Mouse (Mus musculus) liver, adult 2 months (tissue): ENCODE data around the gene Dmrta2. TPM values are rescaled to one million over a fixed set of nuclear protein-coding genes. Genes with fewer than 3 reads are reported as not detected.

Source experiments
- DNase-seq: peaks from one replicate; pipeline ENCODE4 v3.0.0-alpha.2; 2011; ENCODE audit warnings: low read depth, low spot score; ENCODE audit errors: extremely low read depth
- H3K27ac ChIP-seq: fragments of 200-500 bp; replicated peaks from 2 replicates; pipeline ENCODE4 v1.5.1; 2012; ENCODE audit warnings: low read depth, mild to moderate bottlenecking, control low read depth, inconsistent platforms, low read length; ENCODE audit not compliant: insufficient read depth
- H3K27me3 ChIP-seq: fragments of 200-500 bp; 2 replicates; pipeline ENCODE4 v1.6.1; 2012; ENCODE audit warnings: mild to moderate bottlenecking, moderate library complexity, low read length, inconsistent platforms; ENCODE audit not compliant: control insufficient read depth, insufficient read depth
- H3K36me3 ChIP-seq: fragments of 200-500 bp; 2 replicates; pipeline ENCODE4 v1.6.1; 2012; ENCODE audit warnings: low read length, inconsistent platforms; ENCODE audit not compliant: control insufficient read depth, insufficient read depth
- H3K4me1 ChIP-seq: fragments of 200-500 bp; 2 replicates; pipeline ENCODE4 v1.6.1; 2011; ENCODE audit warnings: low read length; ENCODE audit not compliant: control insufficient read depth, insufficient read depth
- H3K4me3 ChIP-seq: fragments of 200-500 bp; 2 replicates; pipeline ENCODE4 v1.5.1; 2011; ENCODE audit warnings: low read depth, mild to moderate bottlenecking, control low read depth, low read length, moderate library complexity; ENCODE audit not compliant: insufficient read depth
- H3K79me2 ChIP-seq: fragments of 200-500 bp; 2 replicates; pipeline ENCODE4 v1.6.1; 2012; ENCODE audit warnings: inconsistent platforms, mild to moderate bottlenecking, low read length, moderate library complexity; ENCODE audit not compliant: control insufficient read depth, insufficient read depth
- H3K9ac ChIP-seq: fragments of 200-500 bp; 2 replicates; pipeline ENCODE4 v1.6.1; 2012; ENCODE audit warnings: low read depth, mild to moderate bottlenecking, control low read depth, inconsistent platforms, low read length
- CTCF ChIP-seq: fragments of 200-500 bp; IDR thresholded peaks from 2 replicates; pipeline ENCODE4 v1.5.1; 2011; ENCODE audit warnings: low read depth, low read length, control low read depth
- POLR2A ChIP-seq: fragments of 200-500 bp; IDR thresholded peaks from 2 replicates; pipeline ENCODE4 v1.6.1; 2011; ENCODE audit warnings: low read length, control low read depth; ENCODE audit not compliant: insufficient read depth; ENCODE audit errors: extremely low read depth
- WGBS: fragments of 180-500 bp; shearing (Covaris S2); methylation state at CpG from one replicate; pipeline ENCODE4 v1.1.7; 2018; 5-methylcytosine and 5-hydroxymethylcytosine counted together
- polyA plus RNA-seq: library from polyadenylated mRNA; depleted of rRNA; stranded (reverse); fragments of >200 nt; gene quantifications from 2 replicates; pipeline ENCODE4 v1.2.3, GENCODE M21; 2012; rRNA removed
- total RNA-seq: library from RNA; depleted of rRNA; stranded (reverse); fragments of >200 nt; gene quantifications from 2 replicates; pipeline ENCODE4 v1.2.3, GENCODE M21; 2014; rRNA removed

Dmrta2 gene
- total RNA-seq = not detected in 2 replicates
- polyA plus RNA-seq = 0.02 and 0.10 TPM in 2 replicates

GRCm38 (mm10) chr4:109977148-109978067 is at the start of gene Dmrta2:
Dmrta2 (plus strand) TSS chr4:109978053.
- Histone ChIP-seq H3K4me3 (no peak within 1 kb of the TSS), H3K9ac (no peak within 1 kb of the TSS), H3K4me1 (no peaks in the 10 kb centered on the region; the same call in 1 of the 2 replicates), H3K27ac (no peak within 1 kb of the TSS), H3K79me2 (no peaks in the 10 kb centered on the region), H3K27me3 (peaks cover 39% of the 10 kb centered on the region), H3K36me3 (no peaks in the 10 kb centered on the region)
- TF ChIP-seq CTCF = no peak
- no peak for TF ChIP-seq POLR2A
- no peak for DNase-seq
- 3% methylated on average over 64 of the region's 64 CpGs for WGBS

DNA sequence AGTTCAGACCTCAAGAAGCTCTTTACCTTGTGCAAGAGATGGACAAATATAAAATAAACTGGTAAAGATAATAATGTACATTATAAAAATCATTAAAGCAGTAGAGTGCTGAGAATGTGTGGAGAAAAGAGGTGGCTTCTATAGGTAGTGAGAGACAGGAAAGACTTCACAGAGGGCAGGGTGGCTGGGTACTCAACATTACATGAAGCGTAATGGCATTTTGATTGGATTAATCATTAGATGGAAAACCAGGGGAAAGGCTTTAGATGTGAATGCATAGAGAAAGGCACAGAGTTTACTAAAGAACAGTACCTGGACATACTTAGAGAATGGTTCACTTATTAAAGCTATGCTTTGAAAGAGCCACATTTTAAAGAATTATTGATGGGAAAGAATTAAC is 48.8 kb upstream of the Dmrta2 start:
- H3K27ac ChIP-seq = no peak overlapping the region
- DNase-seq = no peak
- 91% methylated on average over 1 of the region's 1 CpGs for WGBS
- peaks cover 8% of the 10 kb centered on the region; the same call in 1 of the 2 replicates for H3K36me3 ChIP-seq
- H3K4me1 ChIP-seq = no peaks in the 10 kb centered on the region
- H3K4me3 ChIP-seq = no peak overlapping the region
- no peak overlapping the region for H3K9ac ChIP-seq
- no peaks in the 10 kb centered on the region for H3K27me3 ChIP-seq
- H3K79me2 ChIP-seq = no peaks in the 10 kb centered on the region
- no peak for TF ChIP-seq CTCF
- no peak for TF ChIP-seq POLR2A

GRCm38 (mm10) chr4:109930445-109930844 is 47.4 kb upstream of the Dmrta2 start:
- H3K4me1 ChIP-seq = no peaks in the 10 kb centered on the region
- no peaks in the 10 kb centered on the region for H3K27me3 ChIP-seq
- H3K27ac ChIP-seq = no peak overlapping the region
- H3K79me2 ChIP-seq = no peaks in the 10 kb centered on the region
- WGBS = 100% methylated on average over 1 of the region's 1 CpGs
- H3K9ac ChIP-seq = no peak overlapping the region
- DNase-seq = peak; percentile 45
- no peak overlapping the region for H3K4me3 ChIP-seq
- TF ChIP-seq POLR2A (no peak), CTCF (peak; percentile 63)
- peaks cover 8% of the 10 kb centered on the region for H3K36me3 ChIP-seq

DNA sequence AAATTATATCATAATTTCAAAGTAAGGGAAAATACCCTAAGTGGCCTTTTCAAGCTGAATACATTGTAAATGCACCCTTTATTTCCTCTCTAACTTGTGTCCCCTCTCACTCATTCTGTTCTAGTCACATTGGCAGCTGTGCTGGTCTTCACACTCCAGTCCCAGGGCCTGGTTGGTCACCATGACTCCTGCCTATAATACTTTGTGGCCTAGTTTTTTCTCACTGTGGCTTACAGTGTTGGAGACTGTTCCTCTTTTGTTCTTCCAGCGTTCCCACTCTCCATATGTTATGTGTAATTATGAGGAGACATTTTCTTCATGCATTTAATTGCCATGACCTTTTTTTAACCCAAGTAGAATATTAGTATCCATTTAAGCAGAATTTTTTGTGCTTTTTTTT is 46.9 kb upstream of the Dmrta2 start:
- no peak overlapping the region for H3K27ac ChIP-seq
- H3K9ac ChIP-seq = no peak overlapping the region
- 94% methylated on average over 1 of the region's 1 CpGs for WGBS
- no peaks in the 10 kb centered on the region for H3K79me2 ChIP-seq
- no peak overlapping the region for H3K4me3 ChIP-seq
- TF ChIP-seq CTCF (no peak), POLR2A (no peak)
- no peak for DNase-seq
- H3K27me3 ChIP-seq = no peaks in the 10 kb centered on the region
- H3K4me1 ChIP-seq = no peaks in the 10 kb centered on the region
- H3K36me3 ChIP-seq = peaks cover 10% of the 10 kb centered on the region

DNA sequence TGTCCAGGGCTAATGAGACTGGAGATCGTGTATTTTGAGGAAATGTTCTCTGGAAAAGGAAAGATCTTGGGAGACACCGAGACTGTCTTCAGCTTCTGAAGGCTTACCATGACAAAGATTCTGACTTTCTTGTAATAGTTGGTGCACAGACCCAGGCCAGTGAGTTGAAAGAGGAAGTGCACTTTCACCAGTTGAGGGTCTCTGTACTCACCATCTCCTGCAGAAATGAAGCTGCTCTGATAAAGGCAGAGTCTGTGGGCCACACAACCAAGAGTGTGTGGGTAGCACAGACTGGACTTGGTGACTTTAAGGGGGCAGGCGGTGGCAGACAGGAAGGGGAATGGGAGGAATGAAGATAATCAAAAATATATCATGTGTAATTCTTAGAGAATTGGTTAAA is 41.3 kb upstream of the Dmrta2 start:
- Histone ChIP-seq H3K9ac (no peak overlapping the region), H3K79me2 (no peaks in the 10 kb centered on the region), H3K4me3 (no peak overlapping the region), H3K4me1 (no peaks in the 10 kb centered on the region), H3K27me3 (no peaks in the 10 kb centered on the region), H3K36me3 (peaks cover 17% of the 10 kb centered on the region), H3K27ac (no peak overlapping the region)
- TF ChIP-seq CTCF = no peak
- TF ChIP-seq POLR2A = no peak
- DNase-seq = no peak
- WGBS = 94% methylated on average over 3 of the region's 3 CpGs

- Histone ChIP-seq H3K27me3 (no peaks in the 10 kb centered on the region), H3K4me3 (no peak overlapping the region), H3K9ac (no peak overlapping the region), H3K4me1 (no peaks in the 10 kb centered on the region), H3K36me3 (peaks cover 16% of the 10 kb centered on the region), H3K79me2 (no peaks in the 10 kb centered on the region), H3K27ac (no peak overlapping the region)
- DNase-seq = no peak
- TF ChIP-seq POLR2A (no peak), CTCF (no peak)
These were observed 38.6 kb upstream of the Dmrta2 start for GRCm38 (mm10) chr4:109939291-109939690.
